Mouse (Mus musculus) gastrocnemius, adult 2 months (tissue): ENCODE results near the gene Cdca3. TPM values are rescaled to one million over a fixed set of nuclear protein-coding genes. Genes with fewer than 3 reads are reported as not detected.
A peak's percentile ranks its signal among the peaks of the same experiment; 100 is the strongest.
"Not testable (repeated sequence)": the region's sequence is repeated elsewhere in the genome, so short reads cannot be mapped to it uniquely, and the experiment has no call there.

ENCODE experiments used
- DNase-seq: peaks from one replicate; pipeline ENCODE4 v3.0.0; 2022
- H3K27ac ChIP-seq: fragments of 200-600 bp; 2 replicates; pipeline ENCODE4 v1.8.1; 2022; ENCODE audit warnings: mild to moderate bottlenecking
- H3K4me3 ChIP-seq: fragments of 200-600 bp; 2 replicates; pipeline ENCODE4 v1.8.1; 2022; ENCODE audit warnings: mild to moderate bottlenecking, moderate library complexity
- CTCF ChIP-seq: fragments of 200-600 bp; IDR thresholded peaks from 2 replicates; pipeline ENCODE4 v1.8.1; 2022; ENCODE audit warnings: antibody characterized with exemption, mild to moderate bottlenecking, moderate library complexity
- intact Hi-C: fragments of 180-260 bp; cut with DNase I; formaldehyde crosslinking; loops from one replicate; pipeline ENCODE4 v1.15.1; 2025
- long read RNA-seq, 2 experiments: library from polyadenylated mRNA; stranded (forward); transcript quantifications; one replicate each; pipeline ENCODE4 v2.0.0; 2021
- total RNA-seq, 2 experiments: library from RNA; stranded (reverse); gene quantifications; 2 replicates each; pipeline ENCODE4 v1.2.3; 2021

The Cdca3 gene
- under 1 TPM; 0.26 to 0.31 TPM for total RNA-seq
- long read RNA-seq, experiment 1 = 0 reads
- long read RNA-seq, experiment 2 = 0 reads

DNA sequence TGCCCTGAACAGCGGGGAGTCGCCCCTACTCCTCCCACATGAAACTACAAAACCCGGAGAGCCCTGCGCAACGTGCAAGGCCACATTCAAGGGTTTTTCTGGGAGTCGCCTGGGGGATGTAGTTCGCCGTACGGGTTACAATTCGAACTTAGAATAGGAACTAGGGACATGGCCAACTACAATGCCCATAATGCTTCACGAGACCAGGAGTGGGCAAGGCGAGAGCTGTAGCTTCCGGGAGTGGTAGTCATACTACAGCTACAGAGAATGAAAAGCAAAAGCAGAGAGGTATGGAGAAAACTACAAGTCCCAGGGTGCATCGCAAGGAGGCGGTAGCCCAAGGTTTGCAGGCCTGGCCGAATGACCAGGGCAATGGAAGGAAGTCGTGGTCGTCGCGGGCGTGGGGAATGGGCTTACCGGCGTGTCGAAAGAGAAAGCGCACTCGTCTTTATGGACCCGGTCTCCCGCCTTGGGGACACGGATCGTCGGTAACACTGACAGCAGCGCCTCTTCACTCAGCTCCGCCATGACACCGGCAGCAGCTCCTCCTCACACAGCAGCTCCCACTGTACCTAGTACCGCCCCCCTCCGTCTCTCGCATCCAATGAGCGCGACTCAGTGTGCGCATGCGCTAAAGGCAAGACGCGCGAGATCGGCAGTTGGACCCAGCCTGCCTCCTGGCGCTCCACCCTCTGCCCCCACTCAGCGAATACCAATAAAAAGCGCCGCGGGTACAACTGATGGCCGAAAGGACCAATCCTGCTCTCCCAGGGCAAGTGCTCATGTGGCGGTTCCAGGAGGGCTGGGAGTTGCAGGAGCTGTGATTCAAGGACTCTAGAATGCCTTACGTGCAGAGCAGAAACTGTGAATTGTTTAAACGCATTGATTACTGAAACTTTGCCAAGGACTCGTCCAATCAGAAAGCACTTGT, at the start of gene Cdca3, which contains the start of gene Usp5:
Gene Cdca3 (plus strand): TSS at position 680 of the 931 bp plus-strand sequence.
Gene Usp5 (minus strand): TSS at position 617 of the 931 bp plus-strand sequence.
- H3K4me3 ChIP-seq = peak within 1 kb of the TSS; percentile 83
- TF ChIP-seq CTCF = no peak
- peak; percentile 99 for DNase-seq
- H3K27ac ChIP-seq = peak within 1 kb of the TSS; percentile 95
- intact Hi-C loops = loop anchor here (1.0 to 2.0 kb wide), 2 partner anchors 14 to 136 kb away; partner anchors contain the start of genes Cops7a and Tpi1

DNA sequence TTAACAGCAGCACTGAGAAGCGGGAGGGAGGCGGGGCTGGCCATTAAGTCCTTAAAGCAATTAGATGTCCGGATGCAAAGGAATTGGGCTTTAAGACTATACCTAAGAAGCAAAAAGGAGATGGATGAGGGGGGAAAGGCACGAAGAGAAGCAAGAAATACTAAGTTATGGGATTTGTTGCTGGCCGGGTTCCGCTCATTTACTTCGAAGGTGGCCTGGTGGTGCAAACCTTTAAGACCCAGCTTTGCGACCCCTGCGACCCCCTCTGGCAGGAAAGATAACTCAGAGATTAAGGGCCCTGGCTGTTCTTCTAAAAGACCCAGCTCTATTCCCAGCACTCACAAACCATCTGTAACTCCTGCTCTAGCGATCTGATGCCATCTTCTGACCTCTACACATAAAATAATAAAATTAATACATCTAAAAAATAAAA, 49.3 kb upstream of the Cdca3 start:
- DNase-seq = no peak
- intact Hi-C loops = no loop called here
- H3K4me3 ChIP-seq = peak overlapping the region; percentile 57
- no peak for TF ChIP-seq CTCF
- H3K27ac ChIP-seq = peak overlapping the region; percentile 58; the same call in 1 of the 2 replicates

DNA sequence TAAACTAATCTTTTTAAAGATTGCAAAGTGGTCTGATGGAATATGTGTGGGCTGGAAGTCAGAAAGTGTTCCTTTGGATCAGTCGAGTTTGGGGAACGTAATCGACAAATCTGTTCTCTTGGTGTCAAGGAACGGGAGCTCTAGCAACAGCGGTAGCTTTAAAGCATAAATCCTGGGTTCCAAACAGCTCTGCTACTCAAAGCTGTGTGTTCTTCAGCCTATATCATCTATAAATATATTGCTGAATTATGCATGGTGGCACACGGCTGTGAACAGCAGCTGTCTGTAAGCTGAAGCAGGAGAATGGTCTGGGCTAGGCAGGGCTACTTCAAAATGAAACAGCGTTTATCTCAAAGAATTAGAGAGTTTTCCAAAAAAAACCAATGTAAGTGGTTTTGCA, 48.4 kb upstream of the Cdca3 start:
- intact Hi-C loops = no loop called here

DNA sequence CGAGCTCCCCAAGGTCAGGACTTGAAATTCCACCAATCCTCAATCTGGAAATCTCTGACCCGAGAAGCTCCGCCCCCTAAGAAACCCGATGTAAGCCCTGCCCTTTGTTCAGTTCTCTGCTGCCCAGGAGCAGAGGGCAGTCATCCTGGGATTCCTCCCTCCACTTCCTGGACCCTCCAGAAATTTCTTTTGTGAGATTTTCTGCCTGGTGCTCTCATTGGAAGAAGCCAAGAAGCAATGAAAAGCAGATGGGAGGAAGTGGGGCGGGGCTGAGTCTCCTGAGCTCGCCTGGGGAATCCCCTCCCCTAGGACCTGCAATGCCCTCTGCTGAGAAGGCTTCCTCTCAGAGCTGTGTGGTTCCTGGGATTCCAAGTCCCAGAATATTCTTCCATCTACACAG, 46.9 kb upstream of the Cdca3 start:
- peak overlapping the region; percentile 46 for H3K4me3 ChIP-seq

More for the DNA sequence above, 48.4 kb upstream of the Cdca3 start:
- no peak for TF ChIP-seq CTCF
- Histone ChIP-seq H3K27ac (no peak overlapping the region), H3K4me3 (no peak overlapping the region)
- DNase-seq = no peak

DNA sequence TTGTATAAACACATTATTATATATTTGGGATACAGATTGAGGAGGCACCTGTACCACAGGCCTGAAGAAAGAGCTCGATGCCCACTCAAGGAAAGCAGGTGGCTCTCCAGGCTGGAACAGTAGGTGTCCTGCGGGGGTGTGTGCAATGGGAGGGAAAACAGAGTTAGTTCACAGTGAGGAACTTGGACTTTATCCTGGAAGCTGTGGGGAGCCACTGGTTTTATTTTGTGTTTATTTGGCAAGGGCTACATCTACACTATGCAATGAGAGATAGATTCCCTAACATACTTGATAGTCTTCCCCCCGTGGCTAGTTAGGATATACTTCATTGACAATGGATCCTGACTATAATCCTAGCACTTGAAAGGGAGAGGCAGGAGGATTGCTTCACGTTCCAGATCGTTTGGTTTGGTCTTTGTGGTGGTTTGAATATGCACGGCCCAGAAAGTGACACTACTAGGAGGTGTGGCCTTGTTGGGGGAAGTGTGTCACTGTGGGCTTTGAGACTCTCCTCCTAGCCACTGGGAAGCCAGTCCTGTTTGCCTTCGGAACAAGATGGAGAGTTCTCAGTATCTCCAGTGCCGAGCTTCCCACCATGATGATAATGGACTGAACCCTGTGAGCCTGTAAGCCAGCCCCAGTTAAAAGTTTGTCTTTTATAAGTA, 42.5 kb upstream of the Cdca3 start:
- intact Hi-C loops = no loop called here
- DNase-seq = no peak
- Histone ChIP-seq H3K4me3 (no peak overlapping the region), H3K27ac (no peak overlapping the region)
- TF ChIP-seq CTCF = no peak

More for the DNA sequence above, 46.9 kb upstream of the Cdca3 start:
- DNase-seq = peak; percentile 50
- no peak overlapping the region; the same call in 1 of the 2 replicates for H3K27ac ChIP-seq
- no peak for TF ChIP-seq CTCF
- intact Hi-C loops = no loop called here

DNA sequence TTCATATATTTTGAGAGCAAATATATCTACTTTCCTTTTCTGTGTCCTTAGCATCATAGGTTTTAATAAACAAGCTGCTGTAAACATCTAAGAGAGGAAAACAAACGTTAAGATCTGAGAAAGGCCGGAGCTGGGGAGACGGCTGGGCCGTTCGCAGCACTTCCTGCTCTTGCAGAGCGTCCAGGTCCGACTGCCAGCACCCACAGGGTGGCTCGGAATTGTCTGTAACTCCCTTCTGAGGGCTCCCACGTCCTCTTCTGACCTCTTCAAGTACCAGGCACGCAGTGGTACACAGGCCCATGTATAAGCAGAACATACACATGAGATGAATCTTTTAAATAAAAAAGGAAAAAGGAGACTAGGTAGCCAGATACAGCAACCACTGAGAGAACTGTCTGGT, 41.6 kb upstream of the Cdca3 start:
- DNase-seq = no peak
- intact Hi-C loops = no loop called here
- Histone ChIP-seq H3K4me3 (no peak overlapping the region), H3K27ac (no peak overlapping the region)
- TF ChIP-seq CTCF = no peak

DNA sequence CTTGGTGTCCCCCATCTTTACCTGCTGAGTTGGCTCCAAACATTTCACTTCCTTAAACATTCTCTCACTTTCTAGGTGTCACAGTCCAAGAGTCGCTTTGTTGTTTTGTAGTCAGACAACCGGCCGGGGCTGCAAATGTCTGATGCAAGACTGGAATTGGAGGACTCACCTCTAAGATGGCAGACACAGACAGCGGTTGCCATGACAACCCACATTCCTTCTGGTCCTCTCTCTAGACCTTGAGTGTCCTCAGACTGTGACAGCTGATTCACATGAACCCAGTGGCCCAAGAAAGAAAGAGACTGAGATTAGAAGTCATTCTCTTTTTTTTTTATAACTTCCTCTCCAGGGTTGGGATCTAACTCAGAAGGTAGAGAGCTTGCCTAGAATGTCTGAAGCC, 39.8 kb upstream of the Cdca3 start:
- H3K4me3 ChIP-seq = no peak overlapping the region
- no peak overlapping the region for H3K27ac ChIP-seq
- intact Hi-C loops = no loop called here
- no peak for TF ChIP-seq CTCF
- no peak for DNase-seq

DNA sequence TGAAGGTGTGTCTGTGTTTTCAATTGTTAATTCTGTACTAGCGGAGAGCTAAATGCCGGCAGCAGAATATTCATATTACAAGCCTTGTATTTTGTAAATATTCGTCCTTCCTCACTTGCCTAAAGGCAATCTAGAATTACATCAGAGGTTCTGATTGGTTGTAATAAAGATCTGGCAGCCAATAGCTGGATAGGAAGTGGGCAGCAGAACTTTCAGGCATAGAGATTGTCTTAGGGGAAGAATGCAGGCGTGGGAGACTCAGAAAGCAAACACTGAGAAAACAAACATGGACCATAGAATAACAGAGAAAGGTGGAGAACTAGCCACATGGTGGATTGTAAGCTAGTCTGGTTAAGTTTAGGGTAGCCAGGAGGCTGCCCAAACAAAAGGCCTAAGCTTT, 39.2 kb upstream of the Cdca3 start:
- no peak overlapping the region for H3K4me3 ChIP-seq
- intact Hi-C loops = no loop called here
- H3K27ac ChIP-seq = no peak overlapping the region
- no peak for DNase-seq
- TF ChIP-seq CTCF = no peak

DNA sequence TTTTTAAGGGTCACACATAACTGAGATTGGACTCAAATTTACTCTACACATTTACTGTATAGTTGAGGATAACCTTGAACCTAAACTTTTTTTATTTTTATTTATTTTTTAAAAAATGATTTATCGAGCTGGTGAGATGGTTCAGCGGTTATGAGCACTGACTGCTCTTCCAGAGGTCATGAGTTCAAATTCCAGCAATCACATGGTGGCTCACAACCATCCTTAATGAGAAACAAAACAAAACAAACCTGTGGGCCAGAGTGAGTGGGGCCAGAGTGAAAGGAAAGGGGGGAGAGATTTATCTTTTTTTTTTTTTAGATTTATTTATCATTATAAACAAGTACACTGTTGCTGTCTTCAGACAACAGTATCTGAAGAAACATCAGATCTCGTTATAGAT, 37.4 kb upstream of the Cdca3 start:
- Histone ChIP-seq H3K27ac (no peak overlapping the region), H3K4me3 (no peak overlapping the region)
- no peak for TF ChIP-seq CTCF
- DNase-seq = no peak
- intact Hi-C loops = no loop called here

DNA sequence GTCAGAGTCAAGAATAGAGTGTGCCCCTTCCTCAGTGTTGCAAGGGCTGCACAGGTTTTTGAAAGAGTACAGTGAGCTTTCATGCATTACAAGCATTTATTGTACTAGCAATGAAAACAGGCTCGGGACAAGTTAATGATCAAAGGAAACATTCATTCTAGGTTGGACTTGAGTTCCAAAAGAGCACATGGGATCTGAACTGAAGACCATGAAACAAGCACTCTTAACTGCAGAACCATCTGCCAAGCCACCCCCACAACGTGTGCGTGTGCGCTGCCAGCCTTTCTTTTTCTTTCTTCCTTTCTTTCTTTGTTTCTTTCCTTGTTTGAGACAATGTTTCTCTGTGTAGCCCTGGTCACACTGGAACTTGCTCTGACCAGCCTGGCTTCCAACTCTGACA, 33.6 kb upstream of the Cdca3 start:
- DNase-seq = no peak
- no peak for TF ChIP-seq CTCF
- intact Hi-C loops = no loop called here
- H3K4me3 ChIP-seq = no peak overlapping the region
- H3K27ac ChIP-seq = no peak overlapping the region

DNA sequence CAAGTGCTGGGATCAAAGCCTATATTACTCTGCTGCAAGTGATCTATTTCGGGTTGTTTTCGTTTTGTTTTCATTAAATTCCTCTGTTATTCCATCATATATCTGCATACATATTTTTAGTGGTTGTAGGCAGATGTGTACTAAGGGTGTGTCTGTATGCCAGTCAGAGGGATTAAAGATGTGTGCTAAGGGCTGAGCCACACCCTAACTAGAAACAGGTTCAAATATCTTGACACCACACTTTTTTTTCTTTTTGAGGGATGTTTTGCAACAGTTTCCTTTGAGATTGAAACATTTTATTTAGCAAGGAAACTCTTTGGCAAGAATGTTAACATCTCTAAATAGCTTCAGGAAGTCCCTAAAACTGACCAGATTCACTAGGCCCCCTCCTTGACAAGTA, 33.1 kb upstream of the Cdca3 start:
- intact Hi-C loops = no loop called here

DNA sequence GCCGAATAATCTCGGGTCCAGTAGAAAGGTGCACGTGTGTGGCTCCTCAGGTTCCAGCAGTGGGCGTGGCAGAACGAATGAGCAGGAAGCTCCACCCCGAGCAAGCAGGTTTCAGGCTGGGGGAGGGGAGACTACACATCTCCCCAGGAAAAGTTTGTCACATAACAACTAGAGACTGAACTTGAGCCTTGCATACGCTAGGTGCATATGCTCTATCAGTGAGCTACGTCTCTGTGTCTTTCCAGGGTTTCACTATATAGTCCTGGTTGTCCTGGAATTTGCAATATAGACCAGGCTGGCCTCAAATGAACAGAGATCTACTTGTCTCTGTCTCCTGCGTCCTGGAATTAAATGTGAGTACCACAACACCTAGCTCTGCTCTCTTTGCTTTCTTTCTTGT, 26.9 kb upstream of the Cdca3 start:
- H3K4me3 ChIP-seq, H3K27ac ChIP-seq, intact Hi-C loops, DNase-seq: not testable (repeated sequence)

More for the DNA sequence above, 33.1 kb upstream of the Cdca3 start:
- no peak for DNase-seq
- no peak for TF ChIP-seq CTCF
- H3K27ac ChIP-seq = no peak overlapping the region
- H3K4me3 ChIP-seq = no peak overlapping the region

DNA sequence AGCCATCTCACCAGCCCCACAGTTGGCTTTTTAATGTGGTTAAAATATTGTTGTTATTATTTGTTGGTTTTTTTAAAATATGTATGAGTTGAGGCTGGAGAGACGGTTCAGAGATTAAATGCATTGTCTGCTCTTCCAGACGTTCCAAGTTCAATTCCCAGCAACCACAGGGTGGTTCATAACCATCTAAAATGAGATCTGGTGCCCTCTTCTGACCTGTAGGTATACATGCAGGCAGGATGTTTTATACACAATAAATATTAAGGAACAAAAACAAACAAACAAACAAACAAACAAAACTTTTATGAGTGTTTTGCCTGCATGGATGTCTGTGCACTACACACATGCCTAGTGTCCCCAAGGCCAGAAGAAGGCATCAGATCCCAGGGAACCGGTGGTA, 26.3 kb upstream of the Cdca3 start:
- intact Hi-C loops = no loop called here
- Histone ChIP-seq H3K27ac (no peak overlapping the region), H3K4me3 (no peak overlapping the region)
- no peak for DNase-seq
- no peak for TF ChIP-seq CTCF

DNA sequence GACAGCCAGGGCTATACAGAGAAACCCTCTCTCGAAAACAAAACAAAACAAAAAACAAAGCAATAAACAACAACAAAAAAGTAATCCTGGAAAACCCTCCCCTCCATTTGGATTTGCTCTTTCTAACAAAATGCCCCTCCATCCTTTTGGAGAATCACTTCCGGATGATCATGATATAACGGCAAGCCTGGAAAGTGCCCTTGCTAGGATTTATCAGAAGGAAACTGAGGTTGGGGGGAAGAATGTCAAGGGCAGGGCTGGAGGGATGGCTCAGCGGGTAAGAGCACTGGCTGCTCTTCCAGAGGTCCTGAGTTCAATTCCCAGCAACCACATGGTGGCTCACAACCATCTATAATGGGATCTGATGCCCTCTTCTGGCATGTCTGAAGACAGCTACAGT, 25.7 kb upstream of the Cdca3 start:
- DNase-seq, intact Hi-C loops, H3K4me3 ChIP-seq, H3K27ac ChIP-seq: not testable (repeated sequence)
